Mouse (Mus musculus): ENCODE measurements around the gene Asrgl1.
A peak's percentile ranks its signal among the peaks of the same experiment; 100 is the strongest.
"Not testable (repeated sequence)": the region's sequence is repeated elsewhere in the genome, so short reads cannot be mapped to it uniquely, and the experiment has no call there.

The Asrgl1 gene

GRCm38 (mm10) chr19:9135512-9136331 lies at the start of gene Asrgl1:
Gene Asrgl1, minus strand, starts transcription at chr19:9135636.
- peak; percentile 90 to 94 for DNase-seq (ENCODE audit: low spot score in 2 of 2)

- DNase-seq (ENCODE audit: low spot score in 2 of 2) = no peak
Measured at GRCm38 (mm10) chr19:9146214-9146613, 10.8 kb upstream of the Asrgl1 start.

- DNase-seq (ENCODE audit: low spot score in 2 of 2) = no peak
Measured at GRCm38 (mm10) chr19:9143639-9144125, 8.2 kb upstream of the Asrgl1 start.

- peak in 1 of 2 experiments; percentile 14 for DNase-seq (ENCODE audit: low spot score in 2 of 2)
Measured at GRCm38 (mm10) chr19:9143230-9143629, 7.8 kb upstream of the Asrgl1 start.

- DNase-seq (ENCODE audit: low spot score in 2 of 2) = not testable (repeated sequence)
Measured at GRCm38 (mm10) chr19:9140361-9140760, 4.9 kb upstream of the Asrgl1 start.

- DNase-seq (ENCODE audit: low spot score in 2 of 2) = no peak
Measured at GRCm38 (mm10) chr19:9137159-9137558, 1.7 kb upstream of the Asrgl1 start.

GRCm38 (mm10) chr19:9134746-9135511 lies 507 bp downstream of the Asrgl1 start:
- DNase-seq (ENCODE audit: low spot score in 2 of 2) = peak in 1 of 2 experiments; percentile 26

GRCm38 (mm10) chr19:9129996-9130395 lies 5.4 kb downstream of the Asrgl1 start:
- no peak for DNase-seq (ENCODE audit: low spot score in 2 of 2)

- DNase-seq (ENCODE audit: low spot score in 2 of 2) = no peak
Measured at GRCm38 (mm10) chr19:9128499-9129194, 6.8 kb downstream of the Asrgl1 start.

- DNase-seq (ENCODE audit: low spot score in 2 of 2) = not testable (repeated sequence)
Measured at GRCm38 (mm10) chr19:9123986-9124385, 11.4 kb downstream of the Asrgl1 start.

- DNase-seq (ENCODE audit: low spot score in 2 of 2) = no peak
Measured at GRCm38 (mm10) chr19:9122390-9122789, 13.0 kb downstream of the Asrgl1 start.

GRCm38 (mm10) chr19:9119655-9120425 lies 15.6 kb downstream of the Asrgl1 start:
- DNase-seq (ENCODE audit: low spot score in 2 of 2) = no peak

- DNase-seq (ENCODE audit: low spot score in 2 of 2) = no peak
Measured at GRCm38 (mm10) chr19:9117275-9117674, 18.2 kb downstream of the Asrgl1 start.

- no peak for DNase-seq (ENCODE audit: low spot score in 2 of 2)
Measured at GRCm38 (mm10) chr19:9116268-9116667, 19.2 kb downstream of the Asrgl1 start.

- no peak for DNase-seq (ENCODE audit: low spot score in 2 of 2)
Measured at GRCm38 (mm10) chr19:9112043-9112442, 23.4 kb downstream of the Asrgl1 start.

GRCm38 (mm10) chr19:9110182-9110869 lies 25.1 kb downstream of the Asrgl1 start:
- peak in 1 of 2 experiments; percentile 72 for DNase-seq (ENCODE audit: low spot score in 2 of 2)

- no peak for DNase-seq (ENCODE audit: low spot score in 2 of 2)
Measured at GRCm38 (mm10) chr19:9108536-9108935, 26.9 kb downstream of the Asrgl1 start.

GRCm38 (mm10) chr19:9107379-9107755 lies 28.1 kb downstream of the Asrgl1 start:
- DNase-seq (ENCODE audit: low spot score in 2 of 2) = no peak

- DNase-seq (ENCODE audit: low spot score in 2 of 2) = no peak
Measured at GRCm38 (mm10) chr19:9106751-9107378, 28.6 kb downstream of the Asrgl1 start.

- no peak for DNase-seq (ENCODE audit: low spot score in 2 of 2)
Measured at GRCm38 (mm10) chr19:9106096-9106495, 29.3 kb downstream of the Asrgl1 start.

Measured in frontal cortex, postnatal 36 days (tissue).